Mouse (Mus musculus) liver, embryonic 14.5 days (tissue): ENCODE data around the gene Ttll1. TPM values are rescaled to one million over a fixed set of nuclear protein-coding genes. Genes with fewer than 3 reads are reported as not detected.

Source experiments
- ATAC-seq: fragments of 200-750 bp; cut with Nextera tagmentation; 2 replicates; pipeline ENCODE4 v1.8.0; 2017; ENCODE audit warnings: moderate number of reproducible peaks, mild to moderate bottlenecking, moderate library complexity; ENCODE audit not compliant: insufficient read depth
- DNase-seq, 3 experiments: peaks; one replicate each; pipeline ENCODE4 v3.0.0-alpha.2; 2012 to 2013; ENCODE audit warnings: low read depth in 3 of 3, low spot score in 3 of 3
- H3K27ac ChIP-seq: fragments of 300-500 bp; sonication (generic); 2 replicates; pipeline ENCODE4 v1.5.1; 2014; ENCODE audit warnings: moderate library complexity, mild to moderate bottlenecking, control low read depth, inconsistent platforms
- H3K27me3 ChIP-seq: fragments of 300-500 bp; sonication (generic); 2 replicates; pipeline ENCODE4 v1.6.1; 2014; ENCODE audit warnings: mild to moderate bottlenecking, low read length, moderate library complexity; ENCODE audit not compliant: control insufficient read depth, insufficient read depth
- H3K36me3 ChIP-seq: fragments of 300-500 bp; sonication (generic); replicated peaks from 2 replicates; pipeline ENCODE4 v1.6.1; 2014; ENCODE audit warnings: low read depth; ENCODE audit not compliant: control insufficient read depth, insufficient read depth
- H3K4me1 ChIP-seq, 2 experiments: fragments of 200-500 bp in 1 of 2; fragments of 300-500 bp in 1 of 2; sonication (generic) in 1 of 2; replicated peaks; 2 replicates each; pipeline ENCODE4 v1.6.1; 2012 to 2014; ENCODE audit warnings: antibody characterized with exemption in 1 of 2, inconsistent platforms in 1 of 2, low read length in 1 of 2; ENCODE audit not compliant: control insufficient read depth in 2 of 2, insufficient read depth in 2 of 2
- H3K4me2 ChIP-seq: fragments of 300-500 bp; sonication (generic); 2 replicates; pipeline ENCODE4 v1.6.1; 2014; ENCODE audit warnings: low read depth, mild to moderate bottlenecking, control low read depth, moderate library complexity
- H3K4me3 ChIP-seq, 2 experiments: fragments of 200-500 bp in 1 of 2; fragments of 300-500 bp in 1 of 2; sonication (generic) in 1 of 2; 2 replicates each; pipeline ENCODE4 v1.5.1; 2012 to 2014; ENCODE audit warnings: low read depth in 2 of 2, low read length in 2 of 2, mild to moderate bottlenecking in 2 of 2, control low read depth in 1 of 2, inconsistent platforms in 1 of 2, moderate library complexity in 1 of 2; ENCODE audit not compliant: insufficient read depth in 1 of 2
- H3K9ac ChIP-seq: fragments of 300-500 bp; sonication (generic); replicated peaks from 2 replicates; pipeline ENCODE4 v1.6.1; 2014; ENCODE audit warnings: mild to moderate bottlenecking, control low read depth, moderate library complexity
- H3K9me3 ChIP-seq: fragments of 300-500 bp; sonication (generic); 2 replicates; pipeline ENCODE4 v1.6.1; 2016; ENCODE audit warnings: low read length, mixed read lengths; ENCODE audit not compliant: control insufficient read depth
- CTCF ChIP-seq: IDR thresholded peaks from 2 replicates; pipeline ENCODE4 v1.5.1; 2016; ENCODE audit warnings: antibody characterized with exemption, low read depth, control low read depth
- EP300 ChIP-seq: IDR thresholded peaks from 2 replicates; pipeline ENCODE4 v1.6.1; 2016; ENCODE audit warnings: antibody characterized with exemption, low read depth
- WGBS: fragments of 180-500 bp; shearing (Covaris S2); extraction: QIAGEN DNeasy Blood & Tissue Kit; methylation state at CpG from one replicate; pipeline ENCODE4 v1.1.7; 2014; ENCODE audit not compliant: insufficient replicate concordance; 5-methylcytosine and 5-hydroxymethylcytosine counted together
- polyA plus RNA-seq, 2 experiments: library from polyadenylated mRNA; depleted of rRNA in 1 of 2; stranded (reverse) in 1 of 2; unstranded in 1 of 2; fragments of >200 nt; fragmentation: Nextera tagmentation in 1 of 2; extraction: Ambion mirVana in 1 of 2; gene quantifications; 2 replicates each; pipeline versions ENCODE4 v1.2.1 to v1.2.3; 2012 to 2014

Ttll1 gene
- polyA plus RNA-seq, 2 experiments, result 1.9 to 3.5 TPM

DNA sequence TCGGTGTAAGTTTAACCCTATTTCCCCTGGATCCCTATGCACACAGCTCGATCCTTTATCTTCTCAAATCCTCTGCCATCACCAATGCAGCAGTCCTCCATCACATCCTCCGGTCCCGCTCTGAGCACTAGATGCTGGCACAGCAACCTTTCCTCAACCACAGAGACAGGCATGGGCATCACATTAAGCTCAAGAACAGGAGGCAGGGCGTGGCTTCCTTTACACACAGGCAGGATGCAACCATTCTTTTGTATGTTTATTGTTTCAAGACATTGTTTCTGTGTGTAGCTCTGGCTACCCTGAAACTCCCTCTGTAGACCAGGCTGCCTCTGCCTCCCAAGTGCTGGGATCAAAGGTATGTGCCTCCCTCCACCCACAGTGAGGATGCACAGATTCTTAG lies 55.1 kb downstream of the Ttll1 start:
- Histone ChIP-seq H3K4me2 (no peak overlapping the region), H3K4me1 (peaks cover 6 to 31% of the 10 kb centered on the region in 2 experiments)
- 76% methylated on average over 5 of the region's 5 CpGs for WGBS

DNA sequence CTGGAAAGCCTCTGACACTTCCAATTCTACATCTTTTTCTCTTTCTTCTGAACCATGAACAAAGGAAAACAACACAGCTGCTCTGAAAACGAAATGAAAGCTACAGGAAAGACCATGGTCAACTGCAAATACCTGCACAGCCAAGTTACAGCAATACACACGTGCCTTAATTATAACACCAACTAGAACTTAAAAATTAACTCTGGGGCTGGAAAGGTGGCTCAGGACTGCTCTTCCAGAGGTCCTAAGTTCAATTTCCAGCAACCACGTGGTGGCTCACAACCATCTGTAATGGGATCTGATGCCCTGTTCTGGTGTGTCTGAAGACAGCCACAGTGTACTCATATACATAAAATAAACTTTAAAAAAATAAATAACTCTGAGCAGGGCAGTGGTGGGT lies 55.7 kb downstream of the Ttll1 start:
- DNase-seq (no peak), ATAC-seq (no peak)
- no peaks in the 10 kb centered on the region for H3K27me3 ChIP-seq
- no peak overlapping the region for H3K4me3 ChIP-seq
- TF ChIP-seq CTCF (no peak), EP300 (no peak)
- no peak overlapping the region for H3K4me2 ChIP-seq
- H3K9ac ChIP-seq, result no peak overlapping the region
- no peak overlapping the region for H3K27ac ChIP-seq
- H3K4me1 ChIP-seq, result peaks cover 6 to 33% of the 10 kb centered on the region in 2 experiments
- no peaks in the 10 kb centered on the region for H3K36me3 ChIP-seq
- 59% methylated on average over 3 of the region's 3 CpGs for WGBS
- no peaks in the 10 kb centered on the region for H3K9me3 ChIP-seq

More for the DNA sequence above, 55.1 kb downstream of the Ttll1 start:
- H3K36me3 ChIP-seq, result no peaks in the 10 kb centered on the region
- DNase-seq (no peak), ATAC-seq (no peak)
- no peaks in the 10 kb centered on the region for H3K9me3 ChIP-seq
- H3K4me3 ChIP-seq, result no peak overlapping the region
- no peaks in the 10 kb centered on the region for H3K27me3 ChIP-seq
- no peak overlapping the region for H3K9ac ChIP-seq
- TF ChIP-seq CTCF (no peak), EP300 (no peak)
- H3K27ac ChIP-seq, result no peak overlapping the region

DNA sequence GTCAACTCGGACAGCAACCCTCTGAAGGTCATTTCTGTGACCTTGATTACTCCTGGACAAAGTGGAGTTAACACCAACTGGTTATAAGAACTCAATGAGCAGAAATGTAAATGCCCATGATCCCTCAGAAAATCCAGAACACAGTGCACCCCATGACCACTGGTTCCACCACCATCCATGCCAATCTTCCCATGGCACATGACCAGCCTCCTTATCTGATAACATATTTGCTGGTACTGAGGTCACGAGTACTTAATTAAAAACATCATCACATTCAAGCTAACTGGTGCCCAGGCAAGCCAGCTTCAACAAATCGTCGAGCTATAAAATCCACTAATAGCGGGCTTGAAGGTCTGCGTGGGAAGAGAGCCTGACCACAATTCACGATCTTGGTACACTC lies 56.3 kb downstream of the Ttll1 start:
- Histone ChIP-seq H3K4me2 (no peak overlapping the region), H3K4me1 (peaks cover 9 to 38% of the 10 kb centered on the region in 2 experiments), H3K36me3 (no peaks in the 10 kb centered on the region), H3K27me3 (no peaks in the 10 kb centered on the region), H3K4me3 (no peak overlapping the region), H3K27ac (no peak overlapping the region), H3K9ac (no peak overlapping the region), H3K9me3 (no peaks in the 10 kb centered on the region)
- DNase-seq, result no peak
- ATAC-seq, result no peak
- WGBS, result 70% methylated on average over 7 of the region's 7 CpGs
- TF ChIP-seq CTCF (no peak), EP300 (no peak)

DNA sequence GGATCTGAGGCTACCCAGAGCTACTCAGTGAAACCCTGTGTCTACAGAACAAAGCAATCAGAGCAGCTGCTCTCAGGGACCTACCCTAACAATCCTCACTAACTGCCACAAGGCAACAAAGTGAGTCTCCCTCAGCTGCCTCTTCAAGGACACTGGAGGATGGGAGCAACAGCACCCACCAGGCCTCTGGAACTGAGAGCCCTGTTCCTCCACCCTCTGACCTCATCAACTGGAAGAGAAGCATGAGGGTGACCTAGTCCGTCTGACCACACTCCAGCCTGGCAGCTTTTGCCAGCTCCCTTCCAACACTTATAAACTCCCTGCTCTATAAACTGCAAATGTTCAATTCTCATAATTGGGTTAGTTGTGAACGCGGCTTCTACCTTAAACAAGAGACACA lies 56.8 kb downstream of the Ttll1 start:
- ATAC-seq (no peak), DNase-seq (no peak)
- Histone ChIP-seq H3K9ac (no peak overlapping the region), H3K4me3 (no peak overlapping the region), H3K4me2 (no peak overlapping the region), H3K4me1 (peaks cover 9 to 40% of the 10 kb centered on the region in 2 experiments), H3K27me3 (no peaks in the 10 kb centered on the region), H3K36me3 (no peaks in the 10 kb centered on the region), H3K9me3 (no peaks in the 10 kb centered on the region), H3K27ac (no peak overlapping the region)
- TF ChIP-seq CTCF, result no peak
- no peak for TF ChIP-seq EP300
- 78% methylated on average over 3 of the region's 3 CpGs for WGBS

DNA sequence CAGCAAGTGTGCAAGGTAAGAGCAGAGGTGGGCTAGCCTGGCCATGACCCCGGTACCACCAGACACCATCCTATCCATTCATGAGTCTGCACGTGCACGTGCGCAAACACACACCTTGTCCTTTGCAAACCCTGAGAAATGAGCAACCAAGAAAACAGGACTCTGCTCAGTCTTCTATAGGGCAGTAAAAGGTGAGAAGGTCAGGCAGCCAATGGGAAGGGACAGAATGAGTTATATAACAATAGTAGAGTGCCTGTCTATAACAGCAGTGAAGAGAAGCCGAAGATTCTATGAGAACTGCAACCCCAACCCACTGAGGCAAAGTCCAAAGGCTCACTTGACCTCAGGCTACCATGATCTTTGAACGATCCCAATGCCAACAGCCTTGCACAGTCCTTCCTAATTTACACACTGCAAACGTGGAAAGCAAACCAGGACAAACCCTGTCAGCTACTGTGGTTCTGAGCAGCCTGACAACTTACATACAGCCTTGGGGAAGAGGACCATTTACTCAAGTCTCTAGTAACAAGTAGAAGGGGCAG lies 58.4 kb downstream of the Ttll1 start:
- Histone ChIP-seq H3K36me3 (no peaks in the 10 kb centered on the region), H3K4me2 (no peak overlapping the region; the same call in 1 of the 2 replicates), H3K4me3 (no peak overlapping the region), H3K27ac (no peak overlapping the region), H3K9ac (no peak overlapping the region), H3K4me1 (peaks cover 9 to 53% of the 10 kb centered on the region in 2 experiments), H3K9me3 (no peaks in the 10 kb centered on the region), H3K27me3 (no peaks in the 10 kb centered on the region)
- 46% methylated on average over 7 of the region's 7 CpGs for WGBS
- ATAC-seq (no peak), DNase-seq (no peak)
- no peak for TF ChIP-seq CTCF
- no peak for TF ChIP-seq EP300
